Mouse (Mus musculus) embryonic stem cell, embryonic (primary cell): ENCODE measurements around the gene Best1.

ENCODE experiments used
- CTCF ChIA-PET, 4 experiments: fragments of 300-600 bp in 2 of 4; fragments of 350-600 bp in 2 of 4; sonication (Branson Sonifier 250); formaldehyde crosslinking; loops; one replicate each; lab custom pipeline; 2022; ENCODE audit warnings: inconsistent platforms in 2 of 4; lab: Charles Lee
- POLR2A ChIA-PET, 4 experiments: fragments of 300-600 bp in 2 of 4; fragments of 350-600 bp in 2 of 4; sonication (Branson Sonifier 250); formaldehyde crosslinking; loops; one replicate each; lab custom pipeline; 2022; ENCODE audit warnings: antibody characterized with exemption in 4 of 4, inconsistent platforms in 1 of 4; lab: Charles Lee

Best1 gene

DNA sequence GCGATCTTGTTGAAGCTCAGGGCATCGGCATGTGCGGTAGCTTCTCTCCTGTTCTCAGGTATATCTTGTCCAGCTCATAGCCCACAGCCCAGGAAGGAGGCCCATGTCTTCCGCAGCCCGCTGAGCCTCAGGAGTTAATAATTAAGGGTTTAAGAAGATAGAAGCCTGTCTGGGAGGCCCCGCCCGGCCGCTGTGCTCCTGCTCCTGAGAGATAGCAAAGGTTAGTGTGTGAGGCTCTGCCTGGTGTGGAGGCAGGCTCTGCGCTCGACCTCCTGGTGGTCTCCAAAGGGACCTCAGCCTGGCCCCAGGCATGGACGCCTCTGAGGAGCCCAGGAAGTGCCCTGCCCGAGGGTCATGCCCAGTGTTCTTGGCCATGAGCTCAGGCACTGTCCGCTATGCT, 13.4 kb upstream of the Best1 start:
- CTCF ChIA-PET: interaction anchor here in 3 of 4 experiments (0.5 to 2.4 kb wide), 6 partner anchors 8 to 150 kb away, joined by 3 to 13 read pairs (median 3); no protein-coding TSS in a partner anchor
- POLR2A ChIA-PET: interaction anchor here in 3 of 4 experiments (0.5 to 4.2 kb wide), 14 partner anchors 9 to 178 kb away, joined by 3 to 39 read pairs (median 4); partner anchors contain the start of genes Best1 (in 1 of the 3) and Rab3il1 (in 1 of the 3)

DNA sequence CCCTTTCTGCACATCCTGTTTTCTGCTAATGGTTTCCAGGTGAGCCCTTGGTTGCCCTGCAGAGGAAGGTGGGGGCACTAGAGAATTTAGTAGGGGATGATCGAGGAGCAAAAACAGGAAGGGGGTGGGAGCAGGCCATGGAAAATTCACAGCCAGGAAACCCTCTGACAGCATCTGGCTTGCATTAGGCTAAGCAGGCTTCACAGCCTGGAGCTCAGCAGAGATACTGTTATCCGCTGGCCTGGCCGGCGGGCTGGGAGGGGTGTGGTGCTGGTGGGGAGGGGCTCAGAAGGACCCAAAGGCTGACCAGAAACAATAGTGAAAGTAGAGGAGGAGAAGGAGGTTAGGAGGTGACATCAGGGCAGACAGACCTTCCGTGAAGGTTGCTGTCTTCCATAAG, 12.5 kb upstream of the Best1 start:
- ChIA-PET POLR2A (interaction anchor here in 3 of 4 experiments (0.6 to 4.2 kb wide), 25 partner anchors 8 to 1300 kb away, joined by 3 to 39 read pairs (median 4); partner anchors contain the start of genes Best1 (in 1 of the 3), Cyb561a3 (in 1 of the 3), Fads1 (in 1 of the 3) and Fads2 (in 1 of the 3)), CTCF (interaction anchor here in 2 of 4 experiments (1.1 to 2.5 kb wide), 7 partner anchors 9 to 25 kb away, joined by 3 to 25 read pairs (median 6); no protein-coding TSS in a partner anchor)

DNA sequence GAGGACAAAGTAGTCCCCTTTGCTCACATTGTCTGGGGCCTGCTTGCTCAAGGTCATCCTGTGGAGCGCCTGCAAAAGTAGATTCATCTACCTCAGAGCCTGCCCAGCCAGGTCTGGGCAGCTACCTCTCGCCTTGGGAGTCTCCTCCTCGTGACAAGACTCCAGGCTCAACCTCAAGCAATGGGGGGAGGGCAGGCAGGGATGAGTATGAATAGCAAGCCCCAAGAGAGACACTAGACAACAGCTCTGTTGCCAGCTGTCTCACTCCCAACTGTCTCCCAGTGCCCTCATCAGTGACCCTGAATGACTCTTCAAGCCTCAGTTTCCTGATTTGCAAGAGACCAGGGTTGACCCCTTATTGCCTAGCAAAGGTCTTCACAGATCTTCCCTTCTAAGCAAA, 11.9 kb upstream of the Best1 start:
- CTCF ChIA-PET: interaction anchor here (0.6 to 2.5 kb wide), 15 partner anchors 9 to 484 kb away, joined by 3 to 25 read pairs (median 5); partner anchors contain the start of gene Fads1 (in 1 of the 4)
- POLR2A ChIA-PET: interaction anchor here in 3 of 4 experiments (0.6 to 4.2 kb wide), 38 partner anchors 9 to 1300 kb away, joined by 3 to 39 read pairs (median 4); partner anchors contain the start of genes Best1 (in 1 of the 3), Cyb561a3 (in 1 of the 3), Fads1 (in 1 of the 3) and Fads2 (in 1 of the 3)

DNA sequence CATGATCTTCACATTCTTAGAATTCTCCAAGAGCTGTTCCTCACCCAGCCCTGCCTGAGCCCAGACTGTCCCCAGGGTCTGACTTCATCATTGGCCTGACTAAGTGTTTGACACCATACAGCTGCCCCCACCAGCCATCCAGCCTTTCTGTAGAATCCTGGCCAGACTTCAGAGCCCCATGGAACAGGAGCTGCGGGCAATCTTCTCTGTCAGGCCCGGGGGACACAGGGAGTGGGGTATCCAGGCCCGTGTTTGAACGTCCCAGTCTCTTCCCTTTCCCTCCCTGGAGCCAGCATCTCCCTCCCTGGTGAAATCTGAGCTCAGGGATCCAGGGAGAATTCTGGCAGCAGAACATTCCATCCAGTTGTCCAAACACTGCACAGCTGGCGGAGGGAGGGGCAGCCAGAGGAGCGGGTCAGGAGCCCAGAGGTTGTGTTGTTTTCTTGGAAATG, 11.4 kb upstream of the Best1 start:
- CTCF ChIA-PET: interaction anchor here (0.5 to 2.5 kb wide), 17 partner anchors 10 to 485 kb away, joined by 3 to 25 read pairs (median 4); partner anchors contain the start of gene Fads1 (in 1 of the 4)
- POLR2A ChIA-PET: interaction anchor here in 3 of 4 experiments (0.5 to 4.2 kb wide), 38 partner anchors 10 to 1299 kb away, joined by 3 to 39 read pairs (median 4); partner anchors contain the start of genes Best1 (in 1 of the 3), Cyb561a3 (in 1 of the 3), Fads1 (in 1 of the 3) and Fads2 (in 1 of the 3)

DNA sequence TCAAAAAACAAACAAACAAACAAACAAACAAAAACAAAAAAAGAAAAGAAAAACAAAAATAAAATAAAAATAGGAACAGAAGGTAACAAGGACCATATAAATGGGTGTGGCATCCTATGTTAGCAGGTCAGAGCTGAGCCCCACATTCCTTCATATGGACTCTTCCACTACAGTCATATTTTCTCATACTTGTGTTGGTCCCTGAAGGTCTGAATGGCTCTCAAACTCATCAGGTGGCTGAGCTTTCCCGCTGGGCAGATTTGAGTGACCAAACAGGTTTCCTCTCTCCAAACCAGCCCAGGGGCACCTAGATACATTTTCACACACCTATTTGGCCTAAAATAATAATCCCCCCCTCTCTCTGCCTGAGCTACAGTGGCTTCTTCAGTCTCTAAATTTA, 10.0 kb upstream of the Best1 start:
- CTCF ChIA-PET: interaction anchor here in 2 of 4 experiments (0.6 to 2.5 kb wide), 3 partner anchors 20 to 457 kb away, joined by 5 to 25 read pairs (median 8); no protein-coding TSS in a partner anchor
- POLR2A ChIA-PET: interaction anchor here in 1 of 4 experiments (1.2 kb wide), 1 partner anchor 173 kb away, joined by 3 read pairs; no protein-coding TSS in a partner anchor

DNA sequence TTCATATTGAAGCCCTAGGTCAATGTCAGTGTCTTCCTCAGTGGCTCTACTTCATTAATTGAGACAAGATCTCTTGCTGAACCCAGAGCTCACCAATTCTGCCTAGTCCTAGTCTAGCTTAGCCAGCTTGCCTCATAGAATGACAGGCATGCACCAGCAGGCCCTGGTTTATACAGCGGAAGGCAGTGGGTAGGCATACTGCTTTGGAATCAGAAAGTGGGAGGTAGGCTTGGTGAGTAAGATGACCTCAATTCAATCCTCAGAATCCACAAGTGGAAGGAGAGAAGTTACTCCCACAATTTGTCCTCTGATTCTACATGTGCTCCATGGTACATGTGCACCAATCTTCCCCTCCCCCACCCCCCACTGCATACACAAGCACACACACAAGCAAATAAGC, 2.3 kb upstream of the Best1 start:
- CTCF ChIA-PET: interaction anchor here in 1 of 4 experiments (1.1 kb wide), 1 partner anchor 12 kb away, joined by 3 read pairs; no protein-coding TSS in a partner anchor
- POLR2A ChIA-PET: interaction anchor here in 2 of 4 experiments (1.0 to 8.1 kb wide), 2 partner anchors 10 to 14 kb away, joined by 4 to 39 read pairs; no protein-coding TSS in a partner anchor

DNA sequence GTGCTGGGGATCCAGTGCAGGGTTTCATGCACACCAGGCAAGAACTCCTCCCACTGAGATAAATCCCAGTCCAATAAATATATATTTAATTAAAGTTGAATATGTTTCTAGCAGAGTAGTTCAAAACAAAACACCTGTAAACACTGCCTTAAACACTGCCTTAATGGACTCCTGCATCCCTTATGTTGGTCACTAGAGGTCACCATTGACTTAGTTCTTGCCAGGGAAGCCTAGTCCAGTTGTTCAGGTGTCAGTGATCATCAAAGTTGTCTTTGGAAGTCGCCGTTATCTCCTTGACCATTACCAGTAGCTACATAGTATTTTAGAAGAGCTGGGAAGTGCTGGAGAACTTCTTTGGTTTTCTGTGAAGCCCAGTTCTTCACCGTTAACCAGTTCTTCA, 1.1 kb downstream of the Best1 start:
- CTCF ChIA-PET: interaction anchor here (0.6 to 3.4 kb wide), 14 partner anchors 9 to 310 kb away, joined by 3 to 25 read pairs (median 3); no protein-coding TSS in a partner anchor
- POLR2A ChIA-PET: interaction anchor here in 2 of 4 experiments (0.6 to 8.1 kb wide), 6 partner anchors 9 to 1815 kb away, joined by 3 to 39 read pairs (median 3); no protein-coding TSS in a partner anchor

DNA sequence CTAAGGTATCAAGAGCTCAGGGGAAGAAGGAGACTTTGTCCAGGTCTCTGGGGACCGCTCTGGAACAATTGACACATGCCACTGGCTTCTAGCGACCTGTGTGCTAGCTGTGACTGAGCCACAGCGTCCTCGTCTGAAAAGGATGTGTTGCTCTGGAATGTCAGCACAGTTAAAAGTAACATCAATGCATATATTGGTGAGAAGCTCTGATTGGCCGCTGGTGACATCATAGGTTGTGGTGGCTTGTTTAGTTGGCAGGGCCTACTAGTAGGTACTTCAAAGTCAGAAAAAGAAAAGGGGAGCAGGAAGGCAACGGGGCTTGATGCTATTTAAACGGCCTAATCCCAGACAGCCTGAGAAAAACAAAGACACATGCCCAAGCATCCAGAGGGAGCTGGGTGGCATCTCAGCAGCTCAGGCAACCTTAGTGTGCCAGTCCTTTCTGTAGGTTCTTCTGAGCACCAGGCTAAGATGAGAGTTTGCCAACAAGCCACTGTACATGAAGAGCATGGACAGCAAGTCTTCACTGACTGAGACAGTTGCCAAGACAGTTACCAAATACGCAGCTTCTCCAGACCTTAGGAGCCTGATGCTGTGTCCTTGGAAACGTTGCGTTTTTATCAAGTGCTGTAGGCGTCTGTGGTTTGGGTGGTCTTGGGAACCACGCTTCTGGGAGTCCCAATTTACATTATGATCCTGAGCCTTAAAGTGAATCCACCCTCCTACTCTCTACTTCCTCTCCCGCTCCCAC, 2.5 kb downstream of the Best1 start:
- ChIA-PET POLR2A (interaction anchor here in 2 of 4 experiments (0.9 to 8.1 kb wide), 10 partner anchors 9 to 100 kb away, joined by 3 to 39 read pairs (median 4); partner anchors contain the start of gene Incenp (in 1 of the 2)), CTCF (interaction anchor here (0.7 to 3.4 kb wide), 15 partner anchors 8 to 260 kb away, joined by 3 to 25 read pairs (median 4); partner anchors contain the start of gene Fads2 (in 1 of the 4))

DNA sequence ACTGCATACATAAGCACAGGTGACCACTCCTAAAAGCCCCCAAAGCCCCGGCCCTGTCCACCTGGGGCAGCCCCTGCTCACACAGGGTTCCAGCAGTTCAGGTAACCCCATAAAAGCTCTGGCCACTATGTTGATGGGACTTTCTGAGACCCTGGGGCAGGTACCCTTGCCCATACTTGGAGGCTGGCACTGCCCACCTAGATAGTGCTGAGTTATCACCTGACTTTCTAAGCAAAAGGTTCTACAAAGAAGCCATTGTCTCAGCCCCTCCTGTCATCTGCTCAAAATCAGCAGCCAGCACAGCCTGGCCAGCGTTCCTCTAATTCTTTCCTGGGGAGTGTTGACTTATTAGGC, 3.4 kb downstream of the Best1 start:
- ChIA-PET POLR2A (interaction anchor here in 2 of 4 experiments (0.9 to 8.1 kb wide), 8 partner anchors 15 to 99 kb away, joined by 3 to 39 read pairs (median 6); partner anchors contain the start of gene Incenp (in 1 of the 2)), CTCF (interaction anchor here in 2 of 4 experiments (1.3 to 3.4 kb wide), 4 partner anchors 8 to 221 kb away, joined by 3 to 25 read pairs (median 12); no protein-coding TSS in a partner anchor)

DNA sequence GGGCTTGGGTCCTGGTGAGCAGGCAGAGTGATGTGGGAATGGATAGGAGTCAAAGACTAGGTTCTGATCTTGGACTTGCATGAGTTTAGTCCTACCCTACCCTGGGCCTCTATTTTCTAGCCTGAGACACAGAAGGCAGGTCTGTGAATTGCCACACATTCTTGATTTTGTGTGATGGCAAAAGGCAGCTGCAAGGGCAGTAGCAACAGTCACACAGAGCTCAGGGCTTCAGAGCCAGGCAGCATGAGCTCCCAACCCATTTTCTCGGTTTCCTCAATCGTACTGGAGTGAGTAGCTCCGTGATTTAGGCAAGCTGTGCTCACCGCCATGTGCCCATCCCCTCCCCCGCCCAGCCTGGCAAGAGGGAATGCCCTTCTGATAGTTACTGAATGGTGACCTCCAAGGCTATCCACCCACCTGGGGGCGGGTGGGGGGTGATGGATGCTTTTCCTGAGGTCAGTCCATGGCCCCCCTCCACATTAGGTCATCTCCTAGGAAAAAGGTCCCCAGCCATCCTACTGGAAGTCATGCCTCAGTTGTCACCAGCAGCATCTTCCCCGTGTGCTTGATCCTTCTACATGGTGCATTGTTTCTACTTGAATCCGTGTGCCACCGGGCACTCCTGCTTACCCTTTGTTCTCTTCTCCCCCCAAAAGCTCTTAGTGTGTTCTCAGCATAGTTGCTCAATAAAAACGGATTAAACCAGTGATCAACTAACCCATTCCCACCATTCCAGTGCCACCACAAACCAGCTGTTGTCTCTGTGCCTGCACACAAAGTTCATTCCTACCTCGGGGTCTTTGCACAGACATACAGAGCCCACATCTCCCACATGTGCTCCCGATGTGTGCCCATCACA, 4.0 kb downstream of the Best1 start:
- CTCF ChIA-PET: interaction anchor here in 2 of 4 experiments (0.6 to 1.8 kb wide), 6 partner anchors 8 to 222 kb away, joined by 3 to 6 read pairs (median 3); no protein-coding TSS in a partner anchor
- POLR2A ChIA-PET: interaction anchor here in 3 of 4 experiments (0.9 to 8.1 kb wide), 7 partner anchors 14 to 98 kb away, joined by 3 to 39 read pairs (median 6); partner anchors contain the start of gene Incenp (in 1 of the 3)

DNA sequence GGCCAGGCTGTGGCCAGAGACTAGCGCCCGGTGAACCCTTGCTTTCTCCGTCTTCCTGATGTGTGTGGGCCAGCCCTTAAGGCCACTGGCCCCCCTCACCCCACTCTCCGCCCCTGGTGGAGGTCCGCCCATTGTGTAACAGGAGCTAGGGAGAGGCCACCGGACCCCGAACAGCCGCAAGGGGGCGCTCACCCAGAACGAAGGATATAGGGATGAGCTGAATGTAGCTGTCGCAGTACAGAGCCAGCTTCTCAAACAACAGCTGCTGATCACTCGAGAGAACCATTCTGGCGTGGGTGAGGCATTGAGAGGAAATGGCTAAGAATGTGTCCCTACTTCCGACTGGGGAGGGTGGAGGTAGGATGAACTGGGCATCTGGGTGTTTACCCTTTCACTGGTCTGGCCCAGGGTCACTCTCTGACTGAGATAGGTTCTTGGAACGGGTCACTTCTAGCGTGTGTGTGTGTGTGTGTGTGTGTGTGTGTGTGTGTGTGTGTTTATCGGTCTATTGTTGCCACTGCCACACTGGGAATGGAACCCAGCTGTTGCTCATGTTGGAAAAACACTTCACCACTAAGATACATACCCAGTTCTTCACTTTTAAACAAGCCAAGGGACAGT, 8.3 kb downstream of the Best1 start:
- ChIA-PET POLR2A (interaction anchor here (0.5 to 3.9 kb wide), 51 partner anchors 10 to 1270 kb away, joined by 3 to 95 read pairs (median 4); partner anchors contain the start of genes Fads1 (in 2 of the 4), Fth1 (in 2 of the 4), Eef1g (in 1 of the 4) and Fads2 (in 1 of the 4)), CTCF (interaction anchor here (0.5 to 3.3 kb wide), 104 partner anchors 9 to 866 kb away, joined by 3 to 49 read pairs (median 4); partner anchors contain the start of genes Cpsf7 (in 1 of the 4), Fads1 (in 1 of the 4), Fads2 (in 1 of the 4) and Incenp (in 1 of the 4))

DNA sequence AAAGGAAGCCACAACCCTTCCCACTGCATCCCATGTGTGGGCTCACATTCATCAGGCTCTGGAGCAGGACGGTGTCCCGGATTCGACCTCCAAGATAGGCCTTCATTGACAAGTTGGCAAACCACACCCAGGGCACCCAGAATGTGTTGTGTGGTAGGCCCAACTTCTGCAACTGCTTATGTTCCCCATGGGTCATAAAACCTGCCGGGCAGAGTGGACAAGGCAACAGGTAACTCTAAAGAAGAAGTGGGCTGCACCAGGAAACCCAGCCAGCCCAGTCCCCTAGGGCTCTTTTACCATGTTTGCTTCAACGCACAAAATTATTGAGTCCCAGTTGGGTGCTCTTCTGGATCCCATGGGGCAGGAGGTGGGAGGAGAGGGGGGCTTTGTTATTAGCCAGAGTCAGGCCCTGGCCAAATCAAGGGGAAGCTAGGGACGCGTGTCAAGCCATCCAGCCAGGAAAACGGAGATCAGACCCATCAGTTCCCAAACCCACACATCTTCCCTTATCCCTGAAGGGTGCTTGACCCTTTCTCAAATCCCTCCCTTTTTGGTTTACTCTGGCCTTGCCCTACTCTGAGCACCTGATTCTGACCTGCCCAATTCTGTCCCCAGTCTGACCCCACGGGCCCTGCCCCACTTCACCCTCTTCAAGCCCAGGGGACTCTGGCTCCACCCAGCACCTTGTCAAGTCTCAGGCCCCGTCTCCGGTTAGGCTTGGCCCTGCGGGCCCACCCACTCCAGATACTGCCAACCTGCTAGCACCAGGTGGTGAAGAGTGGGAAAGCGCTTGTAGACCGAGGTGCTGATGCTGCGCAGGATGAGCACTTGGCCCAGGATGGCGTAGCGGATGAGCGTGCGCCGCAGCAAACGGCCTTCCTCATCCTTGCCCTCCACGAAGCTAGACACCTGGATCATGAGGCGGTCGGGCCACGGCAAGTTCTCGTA, 9.1 kb downstream of the Best1 start:
- POLR2A ChIA-PET: interaction anchor here (0.6 to 3.9 kb wide), 40 partner anchors 9 to 1026 kb away, joined by 3 to 95 read pairs (median 4); partner anchors contain the start of genes Fth1 (in 2 of the 4), Eef1g (in 1 of the 4), Fads1 (in 1 of the 4) and Fads2 (in 1 of the 4)
- CTCF ChIA-PET: interaction anchor here (0.6 to 3.3 kb wide), 116 partner anchors 8 to 867 kb away, joined by 3 to 49 read pairs (median 4); partner anchors contain the start of genes Fads1 (in 2 of the 4), Fads2 (in 1 of the 4), Incenp (in 1 of the 4) and Myrf (in 1 of the 4)

DNA sequence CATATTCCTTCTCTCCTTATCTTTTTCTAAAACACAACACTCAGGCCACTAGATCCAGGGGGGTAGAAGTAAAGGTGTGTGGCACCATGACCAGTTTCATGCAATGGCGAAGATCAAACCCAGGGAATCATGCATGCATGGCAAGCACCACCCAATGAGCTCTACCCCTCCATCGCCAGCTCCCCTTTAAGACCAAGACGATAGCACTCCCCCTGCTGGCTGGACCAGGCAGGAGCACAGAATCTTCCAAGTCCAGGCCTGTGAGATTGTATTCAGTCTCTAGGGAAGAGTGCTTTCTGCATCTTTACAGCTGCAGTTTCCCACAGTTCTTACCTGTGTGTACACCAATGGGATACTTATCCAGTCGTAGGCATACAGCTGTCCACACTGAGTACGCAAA, 10.1 kb downstream of the Best1 start:
- POLR2A ChIA-PET: interaction anchor here (0.6 to 3.9 kb wide), 31 partner anchors 8 to 206 kb away, joined by 3 to 95 read pairs (median 4); partner anchors contain the start of genes Fth1 (in 2 of the 4), Fads2 (in 1 of the 4) and Incenp (in 1 of the 4)
- CTCF ChIA-PET: interaction anchor here (0.5 to 3.3 kb wide), 109 partner anchors 9 to 1726 kb away, joined by 3 to 49 read pairs (median 4); partner anchors contain the start of genes Fads1 (in 2 of the 4), Fads2 (in 1 of the 4), Fth1 (in 1 of the 4) and Incenp (in 1 of the 4)

DNA sequence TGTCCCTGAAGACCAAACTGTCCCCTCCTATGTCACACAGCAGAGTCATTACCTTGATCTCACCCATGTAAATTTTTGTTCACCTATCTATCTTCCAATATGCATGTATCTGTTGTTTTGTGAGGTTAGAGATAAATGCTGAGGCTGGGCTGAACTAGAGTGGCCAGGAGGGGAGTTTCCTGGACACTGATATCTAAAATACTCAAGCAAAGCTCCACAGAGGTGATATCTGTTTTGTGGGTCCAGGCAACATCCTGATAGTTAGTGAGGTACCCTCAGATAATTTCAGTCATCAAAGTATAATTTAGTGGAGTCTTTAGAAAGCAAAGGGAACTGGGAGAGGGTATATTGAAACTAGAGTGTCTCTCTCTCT, 11.6 kb downstream of the Best1 start:
- POLR2A ChIA-PET: interaction anchor here in 3 of 4 experiments (0.6 to 1.8 kb wide), 12 partner anchors 10 to 1234 kb away, joined by 3 to 7 read pairs (median 3); no protein-coding TSS in a partner anchor

More for the DNA sequence above, 11.6 kb downstream of the Best1 start:
- CTCF ChIA-PET: interaction anchor here (0.6 to 3.2 kb wide), 28 partner anchors 9 to 1190 kb away, joined by 3 to 41 read pairs (median 4); no protein-coding TSS in a partner anchor
